Mouse (Mus musculus): Measurements from ENCODE around the gene C1qtnf7. TPM values are rescaled to one million over a fixed set of nuclear protein-coding genes. Genes with fewer than 3 reads are reported as not detected.
A peak's percentile ranks its signal among the peaks of the same experiment; 100 is the strongest.

The C1qtnf7 gene
- polyA plus RNA-seq, 1 experiment from 2014 or later, result 3.8 TPM

DNA sequence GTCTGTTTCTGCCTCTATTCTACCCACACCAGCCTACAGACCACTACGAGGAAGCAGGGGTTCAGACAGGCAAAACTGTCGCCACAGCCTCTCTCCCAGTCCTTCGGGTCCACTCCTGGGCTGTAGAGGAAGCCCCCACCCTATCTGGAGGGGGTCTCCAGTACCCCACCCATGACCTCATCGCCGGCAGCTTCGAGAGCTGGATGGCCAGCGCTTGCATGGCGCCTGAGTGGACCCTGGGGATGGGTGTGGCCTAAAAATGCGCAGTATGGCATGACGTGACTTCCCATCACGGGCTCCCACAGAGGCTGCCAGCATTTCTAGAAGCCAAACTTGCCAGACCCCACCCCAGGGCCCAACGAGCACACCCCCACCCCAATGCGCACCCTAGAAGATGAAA is 2.0 kb downstream of the C1qtnf7 start:
- Histone ChIP-seq H3K27ac (ENCODE audit: low read depth, low read length) (no peak overlapping the region), H3K4me1 (replicated peaks; ENCODE audit: control insufficient read depth, insufficient read depth, low read length) (peaks cover 7% of the 10 kb centered on the region), H3K36me3 (ENCODE audit: control insufficient read depth, insufficient read depth) (no peaks in the 10 kb centered on the region), H3K27me3 (replicated peaks; ENCODE audit: control insufficient read depth, insufficient read depth, low read length) (no peaks in the 10 kb centered on the region), H3K4me2 (replicated peaks; ENCODE audit: low read depth) (peak overlapping the region; percentile 54; the same call in 1 of the 2 replicates), H3K4me3 (ENCODE audit: low read depth, low read length) (no peak overlapping the region), H3K9ac (ENCODE audit: low read depth, low read length) (no peak overlapping the region), H3K9me3 (ENCODE audit: control insufficient read depth) (no peaks in the 10 kb centered on the region)
- WGBS, result 83% methylated on average over 13 of the region's 13 CpGs
- TF ChIP-seq CTCF (IDR thresholded peaks at IDR 0.05; ENCODE audit: low read depth), result no peak
- ATAC-seq, result no peak

DNA sequence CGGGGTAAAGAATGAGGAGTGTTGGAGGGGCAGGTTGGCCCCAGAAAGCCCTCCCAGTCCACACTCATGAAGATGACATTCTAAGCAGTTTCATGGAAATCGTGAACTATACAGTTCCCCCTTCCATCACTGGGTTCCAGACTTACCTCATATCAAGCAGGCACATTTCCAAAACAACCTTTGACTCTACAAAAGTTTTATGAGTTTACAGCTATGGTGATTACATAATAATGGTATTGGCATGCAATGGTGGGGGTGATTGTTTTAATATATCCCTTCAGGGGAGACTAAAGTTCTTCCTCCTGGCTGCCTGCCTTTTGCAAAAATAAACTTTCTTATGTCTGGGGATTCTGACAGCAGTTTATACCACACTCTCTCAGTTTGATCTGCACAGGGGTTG is 4.6 kb downstream of the C1qtnf7 start:
- no peaks in the 10 kb centered on the region for H3K9me3 ChIP-seq (ENCODE audit: control insufficient read depth)
- 48% methylated on average over 2 of the region's 2 CpGs for whole genome bisulfite sequencing
- H3K36me3 ChIP-seq (ENCODE audit: control insufficient read depth, insufficient read depth), result no peaks in the 10 kb centered on the region
- H3K4me1 ChIP-seq (replicated peaks; ENCODE audit: control insufficient read depth, insufficient read depth, low read length), result peaks cover 11% of the 10 kb centered on the region
- no peak for TF ChIP-seq CTCF (IDR thresholded peaks at IDR 0.05; ENCODE audit: low read depth)
- peak; percentile 66 for ATAC-seq
- no peak overlapping the region for H3K4me3 ChIP-seq (ENCODE audit: low read depth, low read length)
- no peak overlapping the region for H3K27ac ChIP-seq (ENCODE audit: low read depth, low read length)
- H3K9ac ChIP-seq (ENCODE audit: low read depth, low read length), result no peak overlapping the region
- no peak overlapping the region for H3K4me2 ChIP-seq (replicated peaks; ENCODE audit: low read depth)
- H3K27me3 ChIP-seq (replicated peaks; ENCODE audit: control insufficient read depth, insufficient read depth, low read length), result no peaks in the 10 kb centered on the region

DNA sequence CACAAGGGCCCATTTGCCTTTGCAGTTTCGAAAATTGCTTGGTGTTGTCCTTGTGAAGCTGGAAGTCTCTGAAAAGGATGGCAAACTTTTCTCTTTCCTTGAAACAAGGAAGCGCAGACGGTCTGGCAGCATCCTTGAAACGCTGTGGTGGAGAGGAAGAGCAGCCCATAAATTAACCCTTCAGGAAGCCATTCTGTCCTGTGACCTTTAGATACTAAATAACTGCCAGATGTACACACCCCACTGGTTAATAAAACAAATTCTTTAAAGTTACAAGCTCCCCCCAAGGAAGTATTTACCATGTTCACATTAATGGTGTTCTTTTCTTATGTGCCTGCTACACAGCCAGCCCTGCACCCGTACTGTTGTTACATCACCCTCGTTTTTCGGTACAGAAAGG is 6.0 kb downstream of the C1qtnf7 start:
- no peak for TF ChIP-seq CTCF (IDR thresholded peaks at IDR 0.05; ENCODE audit: low read depth)
- no peak for ATAC-seq
- Histone ChIP-seq H3K27me3 (replicated peaks; ENCODE audit: control insufficient read depth, insufficient read depth, low read length) (no peaks in the 10 kb centered on the region), H3K4me1 (replicated peaks; ENCODE audit: control insufficient read depth, insufficient read depth, low read length) (peaks cover 11% of the 10 kb centered on the region), H3K4me3 (ENCODE audit: low read depth, low read length) (no peak overlapping the region), H3K9me3 (ENCODE audit: control insufficient read depth) (no peaks in the 10 kb centered on the region), H3K36me3 (ENCODE audit: control insufficient read depth, insufficient read depth) (no peaks in the 10 kb centered on the region), H3K4me2 (replicated peaks; ENCODE audit: low read depth) (no peak overlapping the region), H3K9ac (ENCODE audit: low read depth, low read length) (no peak overlapping the region), H3K27ac (ENCODE audit: low read depth, low read length) (no peak overlapping the region)
- 67% methylated on average over 7 of the region's 7 CpGs for WGBS

DNA sequence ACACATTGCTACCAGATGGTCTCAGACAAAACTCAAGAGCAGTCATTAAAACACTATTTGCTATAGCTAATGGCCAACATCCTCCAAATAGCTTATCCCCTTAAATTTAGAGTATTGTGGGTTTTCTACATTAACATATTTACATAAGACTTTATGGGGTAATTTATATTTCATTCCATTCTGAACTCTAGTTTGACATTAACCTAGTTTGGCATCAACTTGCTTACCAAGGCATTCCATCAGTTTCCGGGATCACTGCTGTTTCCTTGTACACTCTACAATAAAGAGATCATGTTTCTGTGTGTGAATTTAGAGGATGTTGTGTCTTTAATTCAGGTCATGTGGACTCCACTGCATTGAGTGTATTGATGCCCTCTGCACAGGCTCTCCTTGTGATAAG is 7.5 kb downstream of the C1qtnf7 start:
- TF ChIP-seq CTCF (IDR thresholded peaks at IDR 0.05; ENCODE audit: low read depth), result no peak
- ATAC-seq, result 0 out of 2 replicates have a peak, but pooled peaks have one; percentile 45
- H3K27ac ChIP-seq (ENCODE audit: low read depth, low read length), result no peak overlapping the region
- peaks cover 11% of the 10 kb centered on the region for H3K4me1 ChIP-seq (replicated peaks; ENCODE audit: control insufficient read depth, insufficient read depth, low read length)
- H3K9ac ChIP-seq (ENCODE audit: low read depth, low read length), result no peak overlapping the region
- no peaks in the 10 kb centered on the region for H3K9me3 ChIP-seq (ENCODE audit: control insufficient read depth)
- no peak overlapping the region for H3K4me2 ChIP-seq (replicated peaks; ENCODE audit: low read depth)
- no peaks in the 10 kb centered on the region for H3K27me3 ChIP-seq (replicated peaks; ENCODE audit: control insufficient read depth, insufficient read depth, low read length)
- WGBS, result 28% methylated on average over 1 of the region's 1 CpGs
- H3K4me3 ChIP-seq (ENCODE audit: low read depth, low read length), result no peak overlapping the region
- no peaks in the 10 kb centered on the region for H3K36me3 ChIP-seq (ENCODE audit: control insufficient read depth, insufficient read depth)

DNA sequence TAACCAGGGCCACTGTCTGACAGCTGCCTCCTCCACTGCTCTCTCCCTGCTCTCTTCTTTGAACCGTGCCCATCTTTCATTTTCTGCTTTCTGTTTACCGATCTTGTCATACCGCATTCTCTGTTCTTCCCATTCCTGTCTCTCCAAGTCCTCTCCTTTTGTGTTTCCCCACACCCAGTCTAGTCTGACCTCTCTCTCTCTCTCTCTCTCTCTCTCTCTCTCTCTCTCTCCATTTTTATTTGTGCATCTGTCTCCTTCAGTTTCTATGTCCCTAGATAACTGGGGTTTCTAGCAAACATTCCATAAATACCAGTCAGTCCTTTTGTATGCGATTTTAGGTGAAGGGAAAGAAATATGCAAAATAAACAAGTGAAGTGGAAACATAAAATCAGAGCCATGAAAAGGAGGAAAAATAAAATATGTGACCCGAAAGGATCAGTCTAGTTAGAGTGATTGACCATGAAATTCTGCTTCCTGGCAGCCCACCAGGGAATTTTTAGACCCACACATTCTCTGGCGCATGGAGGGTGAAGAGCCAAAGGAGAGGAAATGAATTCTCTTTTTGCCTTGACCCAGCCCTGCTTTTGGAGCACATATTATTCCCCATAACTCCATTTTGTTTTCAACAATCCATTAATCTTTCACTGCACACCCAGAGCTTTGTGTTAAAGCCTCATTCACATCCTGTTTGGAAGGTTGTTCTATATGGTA is 11.7 kb downstream of the C1qtnf7 start:
- TF ChIP-seq CTCF (IDR thresholded peaks at IDR 0.05; ENCODE audit: low read depth), result no peak
- Histone ChIP-seq H3K9ac (ENCODE audit: low read depth, low read length) (no peak overlapping the region), H3K9me3 (ENCODE audit: control insufficient read depth) (no peaks in the 10 kb centered on the region), H3K36me3 (ENCODE audit: control insufficient read depth, insufficient read depth) (no peaks in the 10 kb centered on the region), H3K27me3 (replicated peaks; ENCODE audit: control insufficient read depth, insufficient read depth, low read length) (no peaks in the 10 kb centered on the region), H3K27ac (ENCODE audit: low read depth, low read length) (no peak overlapping the region), H3K4me3 (ENCODE audit: low read depth, low read length) (no peak overlapping the region), H3K4me2 (replicated peaks; ENCODE audit: low read depth) (no peak overlapping the region), H3K4me1 (replicated peaks; ENCODE audit: control insufficient read depth, insufficient read depth, low read length) (0 out of 2 replicates have a peak, but pooled peaks cover 4% of the 10 kb centered on the region)
- ATAC-seq, result no peak
- WGBS, result 50% methylated on average over 6 of the region's 6 CpGs

DNA sequence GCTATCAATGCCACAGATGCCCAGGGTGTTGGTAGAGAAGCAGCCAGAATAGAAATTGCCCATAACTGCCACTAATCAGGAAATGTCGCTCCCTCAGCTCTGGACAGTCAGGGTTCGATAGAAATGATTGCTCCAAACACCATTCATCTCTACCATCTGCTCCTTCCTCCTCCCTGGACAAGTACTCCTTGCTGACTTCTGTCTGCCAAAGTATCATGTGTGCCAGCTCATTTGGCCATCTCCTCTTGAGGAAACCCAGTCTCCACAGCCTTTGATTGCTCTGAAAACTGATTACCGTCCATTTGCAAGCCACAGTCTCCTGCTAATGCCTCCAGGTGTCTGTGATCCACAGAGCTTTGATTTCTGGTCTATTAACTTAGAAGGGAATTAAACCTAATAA is 14.8 kb downstream of the C1qtnf7 start:
- TF ChIP-seq CTCF (IDR thresholded peaks at IDR 0.05; ENCODE audit: low read depth), result no peak
- Histone ChIP-seq H3K4me2 (replicated peaks; ENCODE audit: low read depth) (no peak overlapping the region), H3K27me3 (replicated peaks; ENCODE audit: control insufficient read depth, insufficient read depth, low read length) (no peaks in the 10 kb centered on the region), H3K36me3 (ENCODE audit: control insufficient read depth, insufficient read depth) (no peaks in the 10 kb centered on the region), H3K9ac (ENCODE audit: low read depth, low read length) (no peak overlapping the region), H3K27ac (ENCODE audit: low read depth, low read length) (no peak overlapping the region), H3K9me3 (ENCODE audit: control insufficient read depth) (no peaks in the 10 kb centered on the region), H3K4me1 (replicated peaks; ENCODE audit: control insufficient read depth, insufficient read depth, low read length) (no peaks in the 10 kb centered on the region), H3K4me3 (ENCODE audit: low read depth, low read length) (no peak overlapping the region)
- no peak for ATAC-seq
- 84% methylated on average over 3 of the region's 3 CpGs for WGBS

Data from intestine, postnatal 0 days (tissue).